Mouse (Mus musculus) MEL (cell line): ENCODE data around the gene Podxl2.

ENCODE experiments used
- BHLHE40 ChIP-seq: IDR thresholded peaks from 2 replicates; pipeline ENCODE4 v1.6.1; 2012; ENCODE audit warnings: low read depth, mild to moderate bottlenecking, inconsistent platforms, low read length, improper control_type of control experiment, borderline replicate concordance
- CTCF ChIP-seq, 3 experiments: IDR thresholded peaks in 2 of 3; conservative IDR thresholded peaks in 1 of 3; 2 replicates each; pipeline ENCODE4 v1.5.1; 2011 to 2012; ENCODE audit warnings: low read length in 3 of 3, low read depth in 2 of 3, mild to moderate bottlenecking in 2 of 3, improper control_type of control experiment in 1 of 3, inconsistent platforms in 1 of 3, mixed read lengths in 1 of 3, moderate library complexity in 1 of 3; ENCODE audit not compliant: control insufficient read depth in 1 of 3, insufficient read depth in 1 of 3, poor library complexity in 1 of 3, severe bottlenecking in 1 of 3
- POLR2A ChIP-seq, 2 experiments: IDR thresholded peaks; 2 replicates each; pipeline ENCODE4 v1.6.1; 2011 to 2012; ENCODE audit warnings: low read length in 2 of 2, mild to moderate bottlenecking in 2 of 2, control low read depth in 1 of 2, improper control_type of control experiment in 1 of 2, low read depth in 1 of 2, moderate library complexity in 1 of 2; ENCODE audit not compliant: control insufficient read depth in 1 of 2, insufficient read depth in 1 of 2, poor library complexity in 1 of 2

GRCm38 (mm10) chr6:88873965-88874867, 628 bp downstream of the Podxl2 start:
- TF ChIP-seq CTCF (IDR thresholded peaks at IDR 0.05 in 2 of 3, conservative IDR thresholded peaks at IDR 0.05 in 1 of 3; ENCODE audit: control insufficient read depth in 1 of 3, insufficient read depth in 1 of 3, low read depth in 2 of 3, low read length in 3 of 3, poor library complexity in 1 of 3, severe bottlenecking in 1 of 3) = no peak
- TF ChIP-seq POLR2A (IDR thresholded peaks at IDR 0.05; ENCODE audit: control insufficient read depth in 1 of 2, insufficient read depth in 1 of 2, low read depth in 1 of 2, low read length in 2 of 2, poor library complexity in 1 of 2) = no peak
- TF ChIP-seq BHLHE40 = no peak
